Mouse (Mus musculus): Measurements from ENCODE around the gene Vmn1r9.

- TF ChIP-seq CTCF (IDR thresholded peaks at IDR 0.05; ENCODE audit: borderline replicate concordance, control insufficient read depth, extremely low read depth, insufficient read depth, low read length, poor library complexity), result no peak
- TF ChIP-seq POLR2A (IDR thresholded peaks at IDR 0.05; ENCODE audit: control insufficient read depth, extremely low read depth, insufficient read depth, low read length, poor library complexity), result no peak
These were observed at the start of gene Vmn1r9 for GRCm38 (mm10) chr6:57066487-57066886.

Measured in thymus, adult 2 months (tissue).